Mouse (Mus musculus): Measurements from ENCODE around the gene Ptch2.

Gene Ptch2

GRCm38 (mm10) chr4:117104672-117105071, 8.8 kb downstream of the Ptch2 start:
- no peak for DNase-seq (ENCODE audit: low spot score in 2 of 2)

- no peak for DNase-seq (ENCODE audit: low spot score in 2 of 2)
Observed at GRCm38 (mm10) chr4:117105127-117105526, 9.3 kb downstream of the Ptch2 start.

- DNase-seq (ENCODE audit: low spot score in 2 of 2): no peak
Observed at GRCm38 (mm10) chr4:117107813-117108523, 12.1 kb downstream of the Ptch2 start.

- no peak for DNase-seq (ENCODE audit: low spot score in 2 of 2)
Observed at GRCm38 (mm10) chr4:117108524-117108849, 12.6 kb downstream of the Ptch2 start.

- DNase-seq (ENCODE audit: low spot score in 2 of 2): no peak
Observed at GRCm38 (mm10) chr4:117109330-117109729, 13.5 kb downstream of the Ptch2 start.

- DNase-seq (ENCODE audit: low spot score in 2 of 2): no peak
Observed at GRCm38 (mm10) chr4:117110249-117110648, 14.4 kb downstream of the Ptch2 start.

- no peak for DNase-seq (ENCODE audit: low spot score in 2 of 2)
Observed at GRCm38 (mm10) chr4:117110985-117111384, 15.1 kb downstream of the Ptch2 start.

- no peak for DNase-seq (ENCODE audit: low spot score in 2 of 2)
Observed at GRCm38 (mm10) chr4:117113237-117113636, 17.4 kb downstream of the Ptch2 start.

- DNase-seq (ENCODE audit: low spot score in 2 of 2): no peak
Observed at GRCm38 (mm10) chr4:117115592-117115991, 19.7 kb downstream of the Ptch2 start.

- no peak for DNase-seq (ENCODE audit: low spot score in 2 of 2)
Observed at GRCm38 (mm10) chr4:117117931-117118330, 22.1 kb downstream of the Ptch2 start.

GRCm38 (mm10) chr4:117119636-117120035, 23.8 kb downstream of the Ptch2 start:
- DNase-seq (ENCODE audit: low spot score in 2 of 2): no peak

- DNase-seq (ENCODE audit: low spot score in 2 of 2): no peak
Observed at GRCm38 (mm10) chr4:117120052-117120444, 24.2 kb downstream of the Ptch2 start.

GRCm38 (mm10) chr4:117120445-117121414, 24.9 kb downstream of the Ptch2 start:
- DNase-seq (ENCODE audit: low spot score in 2 of 2): peak; percentile 93 to 97

GRCm38 (mm10) chr4:117122209-117122608, 26.3 kb downstream of the Ptch2 start:
- DNase-seq (ENCODE audit: low spot score in 2 of 2): no peak

- no peak for DNase-seq (ENCODE audit: low spot score in 2 of 2)
Observed at GRCm38 (mm10) chr4:117123546-117124217, 27.8 kb downstream of the Ptch2 start.

GRCm38 (mm10) chr4:117124218-117124517, 28.3 kb downstream of the Ptch2 start:
- DNase-seq (ENCODE audit: low spot score in 2 of 2): no peak

GRCm38 (mm10) chr4:117124518-117125347, 28.9 kb downstream of the Ptch2 start:
- DNase-seq (ENCODE audit: low spot score in 2 of 2): peak in 1 of 2 experiments; percentile 59

- peak in 1 of 2 experiments; percentile 76 for DNase-seq (ENCODE audit: low spot score in 2 of 2)
Observed at GRCm38 (mm10) chr4:117125348-117125909, 29.6 kb downstream of the Ptch2 start, which contains the start of gene Btbd19. Btbd19 (minus strand) TSS chr4:117125725.

GRCm38 (mm10) chr4:117125910-117126674, 30.2 kb downstream of the Ptch2 start:
- DNase-seq (ENCODE audit: low spot score in 2 of 2): peak in 1 of 2 experiments; percentile 53

- no peak for DNase-seq (ENCODE audit: low spot score in 2 of 2)
Observed at GRCm38 (mm10) chr4:117126675-117127290, 30.9 kb downstream of the Ptch2 start, which contains the start of gene Tctex1d4. Tctex1d4 (plus strand) TSS chr4:117126794.

Measured in left cerebral cortex, adult 9 months (tissue).